Mouse (Mus musculus): ENCODE results near the gene Meiob.

The Meiob gene

GRCm38 (mm10) chr17:24821351-24822280, 17.5 kb downstream of the Meiob start:
- DNase-seq = no peak

GRCm38 (mm10) chr17:24839842-24840241, 35.8 kb downstream of the Meiob start, which contains the start of gene Hagh:
TSS of gene Hagh (plus strand) at chr17:24840143.
- DNase-seq = no peak

GRCm38 (mm10) chr17:24840341-24840740, 36.3 kb downstream of the Meiob start:
- DNase-seq = no peak

GRCm38 (mm10) chr17:24841133-24841532, 37.0 kb downstream of the Meiob start:
- peak; percentile 31 for DNase-seq

GRCm38 (mm10) chr17:24842631-24843030, 38.5 kb downstream of the Meiob start:
- no peak for DNase-seq

GRCm38 (mm10) chr17:24844525-24844924, 40.4 kb downstream of the Meiob start:
- DNase-seq = no peak

GRCm38 (mm10) chr17:24847386-24847785, 43.3 kb downstream of the Meiob start:
- DNase-seq = no peak

- DNase-seq = no peak
These were observed 44.5 kb downstream of the Meiob start for GRCm38 (mm10) chr17:24848600-24849031.

GRCm38 (mm10) chr17:24849733-24850064, 45.6 kb downstream of the Meiob start:
- DNase-seq = no peak

- DNase-seq = peak; percentile 95
These were observed 46.1 kb downstream of the Meiob start, which contains the start of gene Fahd1 for GRCm38 (mm10) chr17:24850065-24850772. TSS of gene Fahd1 (minus strand) at chr17:24850364.

GRCm38 (mm10) chr17:24850773-24851127, 46.7 kb downstream of the Meiob start:
- no peak for DNase-seq

GRCm38 (mm10) chr17:24851381-24852125, 47.5 kb downstream of the Meiob start:
- DNase-seq = no peak

- no peak for DNase-seq
These were observed 51.9 kb downstream of the Meiob start for GRCm38 (mm10) chr17:24855838-24856464.

GRCm38 (mm10) chr17:24856589-24856988, 52.5 kb downstream of the Meiob start:
- no peak for DNase-seq

- DNase-seq = no peak
These were observed 53.9 kb downstream of the Meiob start for GRCm38 (mm10) chr17:24857831-24858470.

GRCm38 (mm10) chr17:24858967-24859366, 54.9 kb downstream of the Meiob start:
- no peak for DNase-seq

- no peak for DNase-seq
These were observed 56.0 kb downstream of the Meiob start for GRCm38 (mm10) chr17:24860076-24860475.

- DNase-seq = no peak
These were observed 57.7 kb downstream of the Meiob start for GRCm38 (mm10) chr17:24861785-24862184.

GRCm38 (mm10) chr17:24865776-24866175, 61.7 kb downstream of the Meiob start, which contains the start of gene Igfals:
TSS of gene Igfals (plus strand) at chr17:24865997.
- no peak for DNase-seq

- DNase-seq = no peak
These were observed 63.8 kb downstream of the Meiob start for GRCm38 (mm10) chr17:24867914-24868313.

GRCm38 (mm10) chr17:24873695-24874404, 69.8 kb downstream of the Meiob start:
- DNase-seq = no peak

- DNase-seq = no peak
These were observed 70.3 kb downstream of the Meiob start for GRCm38 (mm10) chr17:24874405-24874745.

All from lung, postnatal 14 days (tissue).